Mouse (Mus musculus) Patski (cell line): ENCODE measurements around the gene Riox1. TPM values are rescaled to one million over a fixed set of nuclear protein-coding genes. Genes with fewer than 3 reads are reported as not detected.
"Not testable (repeated sequence)": the region's sequence is repeated elsewhere in the genome, so short reads cannot be mapped to it uniquely, and the experiment has no call there.

ENCODE experiments used
- ATAC-seq: fragments of 100-300 bp; one replicate; pipeline ENCODE4 v1.8.0; 2021
- CTCF ChIA-PET: fragments of 350-600 bp; sonication (Branson Sonifier 250); formaldehyde crosslinking; loops from one replicate; lab custom pipeline; 2022; ENCODE audit warnings: inconsistent platforms; lab: Charles Lee
- POLR2A ChIA-PET: fragments of 350-600 bp; sonication (Branson Sonifier 250); formaldehyde crosslinking; loops from one replicate; lab custom pipeline; 2022; ENCODE audit warnings: antibody characterized with exemption, inconsistent platforms; lab: Charles Lee
- DNase-seq: peaks from one replicate; pipeline ENCODE4 v3.0.0-alpha.2; 2011; ENCODE audit warnings: low read depth, low spot score
- H3K27me3 ChIP-seq: fragments of 371-371 bp; one replicate; pipeline ENCODE4 v1.5.1; 2021
- CTCF ChIP-seq: fragments of 100-300 bp; IDR thresholded peaks from one replicate; pipeline ENCODE4 v1.5.1; 2021
- in situ Hi-C: fragments of 300-500 bp; cut with MboI; formaldehyde crosslinking; loops from 3 replicates; pipeline ENCODE4 v1.11.1; 2018; ENCODE audit warnings: low pct_unique_long_range_greater_than_20kb, mixed read lengths
- polyA plus RNA-seq: library from polyadenylated mRNA; unstranded; gene quantifications from one replicate; pipeline ENCODE4 v1.2.3, GENCODE M21; 2021

Gene Riox1
- polyA plus RNA-seq, 1 experiment from 2014 or later: 12.4 TPM

- ATAC-seq (no peak), DNase-seq (no peak)
- no peaks in the 10 kb centered on the region for H3K27me3 ChIP-seq
- TF ChIP-seq CTCF: no peak
- in situ Hi-C loops: no loop called here
- CTCF ChIA-PET: no interaction called here
- POLR2A ChIA-PET: no interaction called here
Observed at GRCm38 (mm10) chr12:83925160-83925703, 25.2 kb upstream of the Riox1 start.

- no peaks in the 10 kb centered on the region for H3K27me3 ChIP-seq
- DNase-seq (no peak), ATAC-seq (no peak)
- CTCF ChIA-PET: no interaction called here
- in situ Hi-C loops: no loop called here
- no peak for TF ChIP-seq CTCF
- POLR2A ChIA-PET: no interaction called here
Observed at GRCm38 (mm10) chr12:83926061-83926460, 24.3 kb upstream of the Riox1 start.

- ChIA-PET CTCF (interaction anchor here (1.2 kb wide), 1 partner anchor 12 kb away, joined by 3 read pairs; no protein-coding TSS in a partner anchor), POLR2A (no interaction called here)
- TF ChIP-seq CTCF: no peak
- ATAC-seq (no peak), DNase-seq (no peak)
- in situ Hi-C loops: no loop called here
- no peaks in the 10 kb centered on the region for H3K27me3 ChIP-seq
Observed at GRCm38 (mm10) chr12:83927747-83928146, 22.7 kb upstream of the Riox1 start.

GRCm38 (mm10) chr12:83929186-83929804 is 21.1 kb upstream of the Riox1 start:
- TF ChIP-seq CTCF: no peak
- DNase-seq (no peak), ATAC-seq (no peak)
- H3K27me3 ChIP-seq: no peaks in the 10 kb centered on the region
- POLR2A ChIA-PET: no interaction called here
- in situ Hi-C loops: no loop called here
- CTCF ChIA-PET: no interaction called here

- in situ Hi-C loops: loop anchor here (10.0 kb wide), 1 partner anchor 223 kb away; no protein-coding TSS in a partner anchor
Observed at GRCm38 (mm10) chr12:83937600-83937999, 12.8 kb upstream of the Riox1 start.

GRCm38 (mm10) chr12:83938592-83938991 is 11.8 kb upstream of the Riox1 start:
- DNase-seq, ATAC-seq, POLR2A ChIA-PET, H3K27me3 ChIP-seq: not testable (repeated sequence)
- CTCF ChIA-PET: interaction anchor here (1.2 kb wide), 1 partner anchor 22 kb away, joined by 3 read pairs; no protein-coding TSS in a partner anchor
- in situ Hi-C loops: loop anchor here (10.0 kb wide), 1 partner anchor 224 kb away; no protein-coding TSS in a partner anchor

More at GRCm38 (mm10) chr12:83937600-83937999, 12.8 kb upstream of the Riox1 start:
- ChIA-PET POLR2A (no interaction called here), CTCF (interaction anchor here (1.2 kb wide), 1 partner anchor 21 kb away, joined by 3 read pairs; no protein-coding TSS in a partner anchor)
- DNase-seq (no peak), ATAC-seq (no peak)
- no peaks in the 10 kb centered on the region for H3K27me3 ChIP-seq
- no peak for TF ChIP-seq CTCF

GRCm38 (mm10) chr12:83939332-83939731 is 11.1 kb upstream of the Riox1 start:
- CTCF ChIA-PET: no interaction called here
- TF ChIP-seq CTCF: no peak
- ATAC-seq (no peak), DNase-seq (no peak)
- POLR2A ChIA-PET: no interaction called here
- no peaks in the 10 kb centered on the region for H3K27me3 ChIP-seq
- in situ Hi-C loops: loop anchor here (10.0 kb wide), 1 partner anchor 225 kb away; no protein-coding TSS in a partner anchor

GRCm38 (mm10) chr12:83940031-83940430 is 10.4 kb upstream of the Riox1 start:
- ChIA-PET POLR2A (no interaction called here), CTCF (interaction anchor here (1.0 kb wide), 1 partner anchor 12 kb away, joined by 3 read pairs; no protein-coding TSS in a partner anchor)
- H3K27me3 ChIP-seq: no peaks in the 10 kb centered on the region
- ATAC-seq (no peak), DNase-seq (no peak)
- no peak for TF ChIP-seq CTCF
- in situ Hi-C loops: no loop called here

GRCm38 (mm10) chr12:83941938-83942337 is 8.5 kb upstream of the Riox1 start:
- DNase-seq (no peak), ATAC-seq (no peak)
- H3K27me3 ChIP-seq: no peaks in the 10 kb centered on the region
- ChIA-PET POLR2A (no interaction called here), CTCF (no interaction called here)
- in situ Hi-C loops: no loop called here
- no peak for TF ChIP-seq CTCF

GRCm38 (mm10) chr12:83947260-83947811 is 3.1 kb upstream of the Riox1 start:
- ATAC-seq: no peak
- no peak for TF ChIP-seq CTCF
- in situ Hi-C loops: no loop called here
- ChIA-PET CTCF (no interaction called here), POLR2A (no interaction called here)
- no peak for DNase-seq
- H3K27me3 ChIP-seq: no peaks in the 10 kb centered on the region

GRCm38 (mm10) chr12:83949043-83949442 is 1.4 kb upstream of the Riox1 start:
- TF ChIP-seq CTCF: no peak
- DNase-seq: no peak
- POLR2A ChIA-PET: no interaction called here
- no peak for ATAC-seq
- no peaks in the 10 kb centered on the region for H3K27me3 ChIP-seq
- in situ Hi-C loops: no loop called here
- CTCF ChIA-PET: interaction anchor here (0.9 kb wide), 1 partner anchor 26 kb away, joined by 3 read pairs; no protein-coding TSS in a partner anchor
